Mouse (Mus musculus): Measurements from ENCODE around the gene Bpifb1.
"Not testable (repeated sequence)": the region's sequence is repeated elsewhere in the genome, so short reads cannot be mapped to it uniquely, and the experiment has no call there.

The Bpifb1 gene

GRCm38 (mm10) chr2:154190546-154191258 is at the start of gene Bpifb1:
Gene Bpifb1, plus strand, starts transcription at chr2:154190818.
- no peak for DNase-seq (ENCODE audit: low spot score in 2 of 2)

GRCm38 (mm10) chr2:154142580-154142979 is 48.0 kb upstream of the Bpifb1 start, which contains the start of gene Bpifa1:
Gene Bpifa1, plus strand, starts transcription at chr2:154142880.
- no peak for DNase-seq (ENCODE audit: low spot score in 2 of 2)

- peak in 1 of 2 experiments; percentile 16 for DNase-seq (ENCODE audit: low spot score in 2 of 2)
Observed at GRCm38 (mm10) chr2:154143735-154144134, 46.9 kb upstream of the Bpifb1 start.

DNA sequence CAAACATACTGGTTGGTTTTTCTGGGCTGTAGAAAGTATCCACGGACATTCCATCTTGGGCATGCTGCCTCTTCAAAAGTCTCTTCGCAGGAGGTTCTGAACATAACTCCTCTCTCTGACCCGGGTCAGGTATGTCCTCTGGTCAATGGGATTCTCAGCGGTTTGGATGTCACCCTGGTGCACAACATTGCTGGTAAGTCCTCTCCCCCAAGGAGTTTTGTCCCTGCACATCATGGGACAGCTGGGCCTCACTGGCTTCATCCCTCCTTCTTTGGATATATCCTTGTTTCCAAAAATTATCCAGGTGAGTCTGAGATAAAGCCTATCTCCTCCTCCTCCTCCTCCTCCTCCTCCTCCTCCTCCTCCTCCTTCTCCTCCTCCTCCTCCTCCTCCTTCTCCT is 43.1 kb upstream of the Bpifb1 start:
- DNase-seq (ENCODE audit: low spot score in 2 of 2): no peak

DNA sequence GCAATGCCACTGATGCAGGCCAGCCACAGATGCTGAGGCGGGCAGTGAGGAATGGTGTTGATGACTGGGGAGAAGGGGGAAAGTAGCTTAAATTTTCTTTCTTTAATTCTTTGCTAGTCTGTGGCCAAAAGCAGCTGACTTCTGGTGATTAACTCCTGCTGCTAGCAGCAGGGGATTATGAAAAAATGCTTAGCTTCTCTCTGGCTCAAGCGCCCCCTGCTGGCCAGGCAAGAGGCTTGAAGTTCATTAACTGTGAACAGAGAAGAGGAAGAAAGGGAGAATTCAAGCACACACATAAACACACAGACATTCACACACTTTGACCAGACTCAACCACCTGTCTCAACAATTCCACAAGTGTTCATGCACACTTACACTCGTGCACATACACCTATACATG is 32.2 kb upstream of the Bpifb1 start:
- DNase-seq (ENCODE audit: low spot score in 2 of 2): peak in 1 of 2 experiments; percentile 27

DNA sequence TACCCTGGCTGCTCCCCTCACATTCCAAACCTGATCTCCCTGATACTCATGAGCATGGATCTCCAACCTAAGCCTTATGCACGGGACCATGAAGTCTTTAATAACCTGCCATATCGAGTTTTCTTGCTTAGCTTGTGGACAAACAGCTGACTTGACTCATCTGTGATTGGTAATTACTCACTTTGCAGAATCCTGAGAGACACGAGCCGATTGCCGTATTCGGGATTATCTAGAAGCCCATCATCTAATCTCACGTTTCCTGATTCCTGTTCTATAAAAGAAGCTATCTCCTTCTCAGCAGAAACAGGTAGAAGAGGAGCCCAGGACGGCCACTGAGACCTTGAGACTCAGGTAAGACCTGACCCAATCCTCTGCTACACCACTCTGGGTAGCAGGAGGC is 28.3 kb upstream of the Bpifb1 start, which contains the start of gene Bpifa5:
Gene Bpifa5 (plus strand): TSS at position 301 of the 400 bp plus-strand sequence.
- no peak for DNase-seq (ENCODE audit: low spot score in 2 of 2)

GRCm38 (mm10) chr2:154163306-154163705 is 27.3 kb upstream of the Bpifb1 start:
- DNase-seq (ENCODE audit: low spot score in 2 of 2): no peak

DNA sequence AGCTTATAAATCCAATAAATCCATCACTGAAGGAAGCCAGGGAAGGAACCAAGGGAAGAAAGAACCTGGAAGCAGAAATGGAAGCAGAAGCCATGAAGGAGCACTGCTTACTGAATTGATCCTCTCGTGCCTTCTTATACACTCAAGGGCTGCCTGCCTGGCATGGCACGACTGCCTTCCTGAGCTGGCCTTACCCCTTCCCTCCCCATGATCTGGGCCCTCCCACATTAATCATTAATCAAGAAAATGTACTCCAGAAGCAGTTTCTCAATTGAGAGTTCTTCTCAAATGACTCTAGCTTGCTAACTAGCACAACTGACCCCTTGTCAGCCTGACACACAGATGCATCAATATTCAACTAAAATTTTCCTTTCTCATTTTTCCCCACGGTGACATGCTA is 21.4 kb upstream of the Bpifb1 start:
- no peak for DNase-seq (ENCODE audit: low spot score in 2 of 2)

DNA sequence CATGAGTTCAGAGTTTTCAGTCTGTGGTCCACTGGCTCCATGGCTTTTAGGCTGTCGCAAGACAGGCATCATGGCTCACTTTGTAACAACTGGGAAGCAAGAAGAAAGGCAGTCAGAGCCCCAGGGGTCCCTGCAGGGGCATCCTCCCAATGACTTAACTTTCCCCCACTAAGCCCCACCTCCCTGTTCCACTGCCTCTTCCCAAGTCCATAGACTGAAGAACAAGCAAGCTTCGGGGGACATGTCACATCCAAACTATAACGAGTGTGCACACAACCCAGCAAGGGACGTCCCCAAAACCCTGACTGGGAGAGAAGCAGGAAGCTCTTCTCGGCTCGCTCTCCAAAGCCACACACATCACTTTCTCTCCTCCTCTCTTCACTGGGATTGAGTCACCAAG is 19.0 kb upstream of the Bpifb1 start:
- no peak for DNase-seq (ENCODE audit: low spot score in 2 of 2)

GRCm38 (mm10) chr2:154173313-154173712 is 17.3 kb upstream of the Bpifb1 start:
- no peak for DNase-seq (ENCODE audit: low spot score in 2 of 2)

DNA sequence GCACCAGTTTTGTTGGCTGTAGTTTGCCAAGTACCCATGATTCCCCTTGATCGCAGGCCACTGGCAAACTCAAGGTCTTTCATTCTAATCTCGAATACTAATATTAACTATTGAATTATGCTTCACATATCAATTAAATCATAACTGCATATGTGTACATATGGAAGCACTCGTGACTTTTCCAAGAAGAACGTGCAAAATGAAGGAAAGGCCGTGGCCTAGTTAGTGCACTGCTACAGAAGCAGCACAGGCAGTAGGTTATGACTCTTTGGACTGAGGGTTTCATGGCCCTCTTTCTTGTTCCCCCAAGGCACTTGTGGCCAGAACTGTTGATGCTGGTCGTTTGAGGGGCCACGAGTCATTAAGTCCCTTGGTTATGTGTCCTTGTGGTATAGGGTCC is 8.7 kb upstream of the Bpifb1 start:
- not testable (repeated sequence) for DNase-seq (ENCODE audit: low spot score in 2 of 2)

DNA sequence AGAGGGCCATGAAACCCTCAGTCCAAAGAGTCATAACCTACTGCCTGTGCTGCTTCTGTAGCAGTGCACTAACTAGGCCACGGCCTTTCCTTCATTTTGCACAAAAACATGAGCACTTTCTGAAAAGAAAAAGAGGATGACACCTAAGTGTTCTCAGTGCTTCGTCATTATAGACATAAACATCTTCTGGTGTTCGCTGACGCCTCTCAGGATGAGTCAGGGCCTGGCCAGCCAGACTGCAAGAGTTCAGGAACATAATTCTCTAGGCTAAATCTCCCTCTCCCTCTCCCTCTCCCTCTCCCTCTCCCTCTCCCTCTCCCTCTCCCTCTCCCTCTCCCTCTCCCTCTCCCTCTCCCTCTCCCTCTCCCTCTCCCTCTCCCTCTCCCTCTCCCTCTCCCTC is 7.6 kb upstream of the Bpifb1 start:
- DNase-seq (ENCODE audit: low spot score in 2 of 2): not testable (repeated sequence)

DNA sequence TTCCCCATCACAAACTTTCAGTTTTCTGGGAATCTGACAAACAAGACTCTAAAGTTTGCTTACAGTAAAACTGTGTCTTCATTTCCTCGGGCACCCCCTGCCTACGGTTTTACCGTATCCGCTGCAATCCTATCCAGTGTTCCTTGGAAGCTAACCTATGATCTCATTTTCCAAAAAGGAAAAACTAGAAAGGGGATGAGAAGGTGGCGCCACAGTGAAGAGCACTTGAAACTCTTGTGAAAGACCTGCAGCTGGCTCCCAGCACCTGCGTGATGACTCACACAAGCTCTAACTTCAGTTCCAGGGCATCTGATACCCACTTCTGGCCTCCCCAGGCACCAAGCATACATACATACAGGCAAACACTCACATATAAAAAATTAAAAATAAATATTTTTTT is 5.3 kb upstream of the Bpifb1 start:
- no peak for DNase-seq (ENCODE audit: low spot score in 2 of 2)

DNA sequence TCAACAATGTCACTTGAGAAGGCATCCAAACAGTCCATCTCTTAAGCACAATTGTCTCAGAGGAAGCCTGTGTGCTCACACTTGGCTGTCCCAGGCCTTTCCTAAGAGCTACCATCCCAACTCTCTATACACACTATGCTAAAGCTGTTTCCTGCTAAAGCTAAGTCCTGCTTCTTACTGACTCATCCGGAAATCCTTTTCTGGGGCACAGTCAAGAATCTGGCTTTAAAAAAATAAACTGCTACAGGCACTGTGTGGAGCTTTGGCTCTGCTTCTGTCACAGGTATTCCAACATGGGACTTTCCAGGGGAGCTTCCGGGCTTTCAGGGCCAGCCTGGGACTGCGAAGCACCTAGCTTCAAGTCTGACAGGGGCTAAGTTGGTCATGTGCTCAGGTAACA is 4.9 kb upstream of the Bpifb1 start:
- DNase-seq (ENCODE audit: low spot score in 2 of 2): no peak

- no peak for DNase-seq (ENCODE audit: low spot score in 2 of 2)
Observed at GRCm38 (mm10) chr2:154187468-154187867, 3.1 kb upstream of the Bpifb1 start.

DNA sequence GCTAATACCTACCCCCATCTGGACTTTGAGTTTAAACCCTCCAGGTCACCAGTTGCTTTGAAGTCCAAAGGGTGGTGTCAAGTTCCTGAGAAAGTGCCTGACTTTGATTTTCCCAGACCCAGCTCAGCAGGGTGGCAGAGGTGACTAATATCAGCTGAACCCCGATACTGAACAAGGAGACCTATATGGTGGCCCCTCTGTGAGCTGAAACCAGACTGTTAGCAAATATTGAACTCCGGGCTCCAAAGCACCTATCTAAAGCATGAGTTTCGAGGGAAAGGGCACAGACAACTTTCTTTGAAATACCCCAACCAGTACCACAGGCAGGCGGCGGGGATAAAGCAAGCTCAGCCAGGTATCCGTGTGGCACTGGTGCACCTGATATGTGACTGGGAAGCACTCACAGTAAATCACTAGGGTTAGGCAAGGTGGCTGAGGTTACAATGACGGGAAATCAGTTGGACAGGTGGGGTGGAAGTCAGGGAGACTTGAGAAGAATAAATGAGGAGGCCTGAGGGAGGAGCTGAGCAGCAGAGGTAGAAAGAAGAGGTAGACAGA is 662 bp upstream of the Bpifb1 start:
- no peak for DNase-seq (ENCODE audit: low spot score in 2 of 2)

- DNase-seq (ENCODE audit: low spot score in 2 of 2): no peak
Observed at GRCm38 (mm10) chr2:154192141-154192540, 1.5 kb downstream of the Bpifb1 start.

- DNase-seq (ENCODE audit: low spot score in 2 of 2): no peak
Observed at GRCm38 (mm10) chr2:154193071-154193470, 2.5 kb downstream of the Bpifb1 start.

DNA sequence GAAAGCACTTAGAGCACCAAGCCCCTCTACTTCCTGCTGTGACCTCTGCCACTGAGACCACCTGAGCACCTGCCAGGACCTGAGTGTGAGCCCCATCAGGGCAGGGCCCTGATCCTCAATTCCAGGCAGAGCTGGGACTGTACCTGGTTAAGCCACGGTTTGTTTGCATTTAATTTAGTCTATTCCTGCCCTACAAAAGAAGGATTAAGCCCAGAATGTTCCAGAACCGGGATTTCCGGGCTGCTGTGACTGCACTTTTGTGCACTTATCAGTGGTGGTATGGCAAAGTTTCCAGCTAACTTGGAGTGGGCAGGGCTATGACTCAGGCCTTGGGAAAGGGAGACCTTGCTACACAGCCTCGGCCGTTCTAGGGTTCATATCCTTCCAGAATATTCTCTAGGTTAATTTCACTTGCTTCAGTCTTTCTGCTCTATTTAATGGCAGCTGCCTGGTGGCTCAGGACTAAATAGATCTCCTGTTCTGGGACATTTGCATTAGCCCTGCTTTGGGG is 3.4 kb downstream of the Bpifb1 start:
- DNase-seq (ENCODE audit: low spot score in 2 of 2): no peak

DNA sequence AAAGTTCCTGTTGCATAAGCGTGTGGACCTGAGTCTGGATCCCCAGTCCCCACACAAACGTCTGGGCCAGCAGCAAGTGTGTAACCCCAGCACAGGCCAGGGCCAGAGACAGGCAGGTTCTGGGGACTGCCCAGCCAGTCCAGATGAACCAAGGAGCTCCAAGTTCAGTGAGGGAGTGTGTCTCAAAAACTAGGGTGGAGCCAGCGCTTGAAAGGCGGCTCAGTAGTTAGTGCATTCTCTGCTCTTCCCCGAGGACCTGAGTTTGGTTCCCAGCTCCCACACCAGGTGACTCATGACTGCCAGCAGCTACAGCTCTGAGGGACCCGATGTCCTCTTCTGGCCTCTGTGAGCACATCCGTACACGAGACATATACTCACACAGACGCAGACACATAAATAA is 6.4 kb downstream of the Bpifb1 start:
- DNase-seq (ENCODE audit: low spot score in 2 of 2): no peak

DNA sequence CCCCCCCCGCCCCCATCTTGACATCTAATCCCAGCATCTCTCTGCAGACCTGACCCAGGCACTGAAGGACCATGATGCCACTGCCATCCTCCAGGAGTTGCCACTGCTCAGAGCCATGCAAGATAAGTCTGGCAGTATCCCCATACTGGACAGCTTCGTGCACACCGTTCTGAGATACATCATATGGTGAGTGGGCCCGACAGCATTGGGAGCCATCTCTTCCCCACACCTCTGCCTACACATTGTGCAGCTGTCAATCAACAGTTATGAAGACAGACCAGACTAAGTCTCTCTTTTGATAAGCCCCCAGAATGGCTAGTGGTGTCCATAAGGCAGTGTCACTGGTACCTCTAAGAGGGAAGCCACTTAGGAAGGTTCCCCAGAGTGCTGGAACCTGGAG is 14.0 kb downstream of the Bpifb1 start:
- DNase-seq (ENCODE audit: low spot score in 2 of 2): no peak

DNA sequence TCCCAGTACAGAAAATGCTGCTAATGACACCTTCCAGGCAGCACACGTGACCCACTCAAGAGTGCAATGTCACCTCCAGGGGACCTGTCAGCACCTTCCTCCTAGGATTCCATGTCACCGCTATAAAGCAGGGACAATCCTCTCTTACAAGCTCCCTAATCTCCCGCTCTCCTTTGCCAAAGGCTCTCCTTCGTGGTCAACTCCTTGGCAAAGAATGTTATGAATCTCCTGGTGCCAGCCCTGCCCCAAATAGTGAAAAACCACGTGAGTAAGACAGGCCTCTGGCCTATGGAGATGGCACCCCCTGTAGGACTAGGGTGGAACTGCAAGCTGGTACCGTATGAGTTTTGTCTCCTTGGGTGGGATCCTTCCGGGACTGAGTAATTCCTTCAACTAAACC is 16.3 kb downstream of the Bpifb1 start:
- no peak for DNase-seq (ENCODE audit: low spot score in 2 of 2)

- no peak for DNase-seq (ENCODE audit: low spot score in 2 of 2)
Observed at GRCm38 (mm10) chr2:154209112-154209511, 18.5 kb downstream of the Bpifb1 start.
